ENCODE assay signal across 9 mouse cellular contexts in the genomic region with DNA sequence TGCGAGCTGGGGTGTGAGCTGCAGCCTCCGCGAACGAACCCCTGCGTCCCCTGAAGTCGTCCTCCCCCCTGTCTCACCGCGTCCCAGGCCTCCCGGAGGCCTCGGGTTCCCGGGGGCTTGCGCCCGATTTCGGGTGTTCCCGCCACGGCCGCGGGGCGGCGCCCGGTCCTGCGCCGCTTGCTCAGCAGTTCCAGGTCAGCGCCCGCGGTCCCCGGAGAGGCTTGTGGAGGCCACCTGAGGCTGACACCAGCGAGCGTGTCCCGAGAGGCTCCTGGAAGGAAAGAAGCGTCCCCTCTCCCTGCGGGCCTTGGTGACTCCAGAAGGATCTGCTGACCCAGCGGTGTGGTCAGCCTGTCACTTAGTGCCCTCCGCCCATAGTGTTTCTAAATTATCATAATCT. TPM values are rescaled to one million over a fixed set of nuclear protein-coding genes. Genes with fewer than 3 reads are reported as not detected.
A peak's percentile ranks its signal among the peaks of the same experiment; 100 is the strongest.
DNase-seq lines count a peak whose midpoint lies in the region; ATAC-seq and TF ChIP-seq lines count a peak whose summit lies in the region.
"Had no signal": no experiment of that assay in that cellular context is flagged by ENCODE, and none has a peak within 500 bp of the region (broad histone marks: within the 10 kb centered on the region; RNA-seq: fewer than 3 reads in every experiment).

No protein-coding gene starts in this region.

- peaks cover 1% of the 10 kb centered on the region; the same call in 1 of the 2 replicates for H3K27me3 ChIP-seq in ES-Bruce4 (ENCODE audit: control insufficient read depth, insufficient read depth, low read length, poor library complexity, severe bottlenecking)
- no peaks in the 10 kb centered on the region for H3K27me3 ChIP-seq in forebrain, embryonic 11.5 days (ENCODE audit: control insufficient read depth, insufficient read depth, low read length)

- peak overlapping the region; percentile 56 for H3K9ac ChIP-seq in ES-Bruce4 (ENCODE audit: low read depth, poor library complexity, severe bottlenecking)
- no peak overlapping the region for H3K9ac ChIP-seq in forebrain, embryonic 11.5 days (ENCODE audit: low read length)

- TF ChIP-seq EP300 in ES-Bruce4 (IDR thresholded peaks at IDR 0.05; ENCODE audit: insufficient read depth, low read depth, low read length) = no peak

- peak; percentile 40; the same call in 1 of the 2 replicates for ATAC-seq in forebrain, embryonic 11.5 days (replicated peaks; ENCODE audit: low FRiP score)

- H3K27ac ChIP-seq in ES-Bruce4 (ENCODE audit: insufficient read depth, low read length) = no peak overlapping the region
- H3K27ac ChIP-seq in forebrain, embryonic 11.5 days (ENCODE audit: low read depth, low read length) = no peak overlapping the region

- no peaks in the 10 kb centered on the region for H3K4me1 ChIP-seq in ES-Bruce4 (ENCODE audit: control insufficient read depth, insufficient read depth, low read length)
- no peaks in the 10 kb centered on the region for H3K4me1 ChIP-seq in forebrain, embryonic 11.5 days (replicated peaks; ENCODE audit: control insufficient read depth, insufficient read depth, low read length)

- 8% methylated on average over 34 of the region's 34 CpGs for WGBS in forebrain, embryonic 11.5 days

- TF ChIP-seq CTCF in ES-Bruce4 (IDR thresholded peaks at IDR 0.05; ENCODE audit: low read depth, low read length) = peak; percentile 28

- H3K36me3 ChIP-seq in ES-Bruce4 (ENCODE audit: control insufficient read depth, insufficient read depth, low read length, poor library complexity, severe bottlenecking) = no peaks in the 10 kb centered on the region
- H3K36me3 ChIP-seq in forebrain, embryonic 11.5 days (ENCODE audit: control insufficient read depth, insufficient read depth, low read length) = no peaks in the 10 kb centered on the region

- DNase-seq in adrenal gland, postnatal 10 days = peak; percentile 49
- no peak for DNase-seq in adrenal gland, adult 18-20 months (ENCODE audit: low spot score in 2 of 2)
- DNase-seq in forebrain, embryonic 11.5 days (ENCODE audit: low spot score) = peak; percentile 73
- DNase-seq in kidney, postnatal 4 days = peak; percentile 43 to 59
- DNase-seq in neural tube, embryonic 10.5 days (ENCODE audit: extremely low spot score, low spot score) = peak; percentile 48
- no peak for DNase-seq in cerebellum, adult 9-10 months
- DNase-seq in left cerebral cortex, adult 9 months (ENCODE audit: low spot score in 2 of 2) = no peak

- peak overlapping the region; percentile 34 for H3K4me3 ChIP-seq in ES-Bruce4 (ENCODE audit: low read depth, low read length)
- no peak overlapping the region for H3K4me3 ChIP-seq in forebrain, embryonic 11.5 days (ENCODE audit: low read depth, low read length)

- no peaks in the 10 kb centered on the region for H3K9me3 ChIP-seq in ES-Bruce4 (replicated peaks; ENCODE audit: control insufficient read depth, insufficient read depth, low read length, poor library complexity, severe bottlenecking)
- H3K9me3 ChIP-seq in forebrain, embryonic 11.5 days (ENCODE audit: control insufficient read depth, low read length) = no peaks in the 10 kb centered on the region

- peak overlapping the region; percentile 36; the same call in 1 of the 2 replicates for H3K4me2 ChIP-seq in forebrain, embryonic 11.5 days (ENCODE audit: low read depth, low read length, severe bottlenecking)

- no peak for TF ChIP-seq POLR2A in ES-Bruce4 (IDR thresholded peaks at IDR 0.05; ENCODE audit: insufficient read depth, low read length)

RNA-seq across cellular contexts. Expression of a gene that starts 16.4 kb away (rescaled TPM):
- total RNA-seq in adrenal gland, postnatal 10 days (2021) = 10 to 100 TPM; 23.5 to 31.0 TPM
- 10 to 100 TPM; 41.2 to 49.2 TPM for total RNA-seq in adrenal gland, adult 18-20 months (2021)
- polyA plus RNA-seq in ES-Bruce4 (2011; ENCODE audit: insufficient read depth, insufficient read length, low read depth, missing spikeins) = not detected in 2 replicates
- polyA plus RNA-seq in forebrain, embryonic 11.5 days (2014; fragmentation: Nextera tagmentation; extraction: Ambion mirVana) = 0.17 and 0.84 TPM in 2 replicates

RNA-seq across cellular contexts. Expression of a gene that starts 23.7 kb away (rescaled TPM):
- total RNA-seq in adrenal gland, postnatal 10 days (2021) = 10 to 100 TPM; 30.7 to 32.3 TPM
- total RNA-seq in adrenal gland, adult 18-20 months (2021) = 10 to 100 TPM; 30.2 to 30.4 TPM
- polyA plus RNA-seq in ES-Bruce4 (2011; ENCODE audit: insufficient read depth, insufficient read length, low read depth, missing spikeins) = 67.9 and 68.0 TPM in 2 replicates
- 101 TPM in 2 replicates for polyA plus RNA-seq in forebrain, embryonic 11.5 days (2014; fragmentation: Nextera tagmentation; extraction: Ambion mirVana)

RNA-seq across cellular contexts. Expression of a gene that starts 49.5 kb away (rescaled TPM):
- 10 to 100 TPM in 1 of 2 experiments, 1 to 10 TPM in 1; 7.0 to 12.8 TPM for total RNA-seq in adrenal gland, postnatal 10 days (2021)
- total RNA-seq in adrenal gland, adult 18-20 months (2021) = 1 to 10 TPM; 4.5 to 7.5 TPM
- polyA plus RNA-seq in ES-Bruce4 (2011; ENCODE audit: insufficient read depth, insufficient read length, low read depth, missing spikeins) = 27.0 and 31.4 TPM in 2 replicates
- polyA plus RNA-seq in forebrain, embryonic 11.5 days (2014; fragmentation: Nextera tagmentation; extraction: Ambion mirVana) = 24.9 and 27.5 TPM in 2 replicates

RNA-seq across cellular contexts. Expression of a gene that starts 49.5 kb away (rescaled TPM):
- total RNA-seq in adrenal gland, postnatal 10 days (2021) = 1 to 10 TPM; 7.6 to 9.6 TPM
- total RNA-seq in adrenal gland, adult 18-20 months (2021) = 1 to 10 TPM; 5.8 to 6.6 TPM
- 22.1 and 26.9 TPM in 2 replicates for polyA plus RNA-seq in ES-Bruce4 (2011; ENCODE audit: insufficient read depth, insufficient read length, low read depth, missing spikeins)
- 39.1 and 43.1 TPM in 2 replicates for polyA plus RNA-seq in forebrain, embryonic 11.5 days (2014; fragmentation: Nextera tagmentation; extraction: Ambion mirVana)

RNA-seq across cellular contexts. Expression of a gene that starts 54.5 kb away (rescaled TPM):
- not detected for total RNA-seq in adrenal gland, postnatal 10 days (2021)
- total RNA-seq in adrenal gland, adult 18-20 months (2021) = not detected
- not detected in 2 replicates for polyA plus RNA-seq in ES-Bruce4 (2011; ENCODE audit: insufficient read depth, insufficient read length, low read depth, missing spikeins)
- 0.92 and 1.7 TPM in 2 replicates for polyA plus RNA-seq in forebrain, embryonic 11.5 days (2014; fragmentation: Nextera tagmentation; extraction: Ambion mirVana)
- polyA plus RNA-seq: C2C12 had no signal

Comparison
In these comparisons a context has a peak if more than half of its experiments do, and no peak if none do; other contexts are left out.
1. DNase-seq: peak in adrenal gland, postnatal 10 days (single experiment), forebrain, embryonic 11.5 days (single experiment), kidney, postnatal 4 days (2 of 2) and neural tube, embryonic 10.5 days (single experiment); none in adrenal gland, adult 18-20 months (0 of 2), cerebellum, adult 9-10 months (single experiment) and left cerebral cortex, adult 9 months (0 of 2).